Mouse (Mus musculus) G1E-ER4 (cell line): ENCODE results near the gene Mamdc4. TPM values are rescaled to one million over a fixed set of nuclear protein-coding genes. Genes with fewer than 3 reads are reported as not detected.

Experiments used
- GATA1 ChIP-seq: IDR thresholded peaks from one replicate; pipeline ENCODE4 v1.8.0; 2012; ENCODE audit warnings: low read length, inconsistent platforms
- polyA plus RNA-seq: library from polyadenylated mRNA; stranded (reverse); fragments of >175 nt; gene quantifications from 2 replicates; pipeline ENCODE4 v1.2.3, GENCODE M21; 2012

The Mamdc4 gene
- polyA plus RNA-seq, 1 experiment = 0.52 TPM

DNA sequence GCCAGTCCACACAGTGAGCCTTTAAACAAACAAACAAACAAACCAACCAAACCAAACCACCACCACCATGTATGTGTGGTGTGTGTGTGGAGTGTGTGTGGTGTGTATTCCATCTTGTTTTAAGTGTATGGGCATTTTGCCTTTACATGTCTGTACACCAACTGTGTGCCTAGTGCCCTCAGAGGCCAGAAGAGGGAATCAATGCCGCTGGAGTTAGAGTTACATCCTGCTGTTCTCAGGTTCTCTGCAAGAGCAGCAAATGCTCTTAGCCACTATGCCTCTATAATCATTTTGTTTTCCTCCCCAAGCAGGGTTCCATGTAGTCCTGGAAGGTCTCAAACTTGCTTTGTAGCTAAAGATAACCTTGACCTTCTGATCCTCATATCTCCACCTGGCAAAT is 18.3 kb downstream of the Mamdc4 start:
- TF ChIP-seq GATA1 = no peak

- no peak for TF ChIP-seq GATA1
These were observed 23.5 kb downstream of the Mamdc4 start for GRCm38 (mm10) chr2:25551186-25551585.

DNA sequence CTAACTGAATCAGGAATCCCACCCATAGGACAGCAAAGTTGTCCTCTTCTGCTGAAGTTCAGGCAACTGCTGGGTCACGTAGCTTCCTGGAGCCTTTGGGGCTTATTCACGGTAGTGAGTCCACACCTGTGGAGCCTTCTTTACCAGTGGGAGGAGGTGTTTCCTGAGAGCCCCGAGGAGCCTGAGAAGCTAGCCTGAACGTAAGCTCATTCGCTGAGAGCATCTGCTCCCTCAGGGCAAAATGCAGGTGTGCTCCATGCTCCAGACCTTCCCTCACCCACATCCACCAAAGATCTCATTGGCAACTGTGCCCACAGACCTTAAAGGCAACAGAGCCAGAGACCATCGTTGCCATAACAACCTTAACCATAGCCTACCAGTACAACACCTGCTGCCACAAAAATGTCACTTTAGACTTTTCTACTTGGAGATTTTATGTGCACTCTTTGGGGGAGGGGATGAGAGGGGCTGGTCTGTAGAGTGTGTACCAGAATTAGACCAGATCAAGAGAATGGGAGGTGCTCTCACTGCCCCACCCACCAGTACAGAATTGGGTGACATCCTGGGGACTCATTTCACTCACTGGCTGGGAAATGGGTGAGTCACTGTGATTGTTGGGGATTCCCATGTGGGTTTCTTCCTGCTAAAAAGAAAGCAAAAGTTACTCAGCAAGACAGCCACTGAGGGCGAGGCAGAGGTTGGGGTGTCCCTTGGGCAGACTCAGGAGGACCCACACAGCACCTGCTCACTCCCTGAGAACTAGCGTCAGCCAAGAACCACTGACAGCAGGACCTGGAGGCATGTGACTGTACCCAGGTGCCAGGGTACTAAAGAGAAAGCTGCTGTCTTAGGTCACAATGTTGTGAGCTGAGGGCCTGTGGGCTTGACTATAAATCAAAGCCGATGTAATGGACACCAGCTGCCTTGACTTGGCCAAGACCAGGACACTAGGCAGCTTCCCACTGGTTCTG is 25.3 kb downstream of the Mamdc4 start:
- TF ChIP-seq GATA1 = no peak

- TF ChIP-seq GATA1 = no peak
These were observed 27.7 kb downstream of the Mamdc4 start, which contains the start of gene Traf2 for GRCm38 (mm10) chr2:25546811-25547491. Gene Traf2, minus strand, starts transcription at chr2:25546940.

GRCm38 (mm10) chr2:25545996-25546810 is 28.4 kb downstream of the Mamdc4 start:
- no peak for TF ChIP-seq GATA1

GRCm38 (mm10) chr2:25541644-25542367 is 32.8 kb downstream of the Mamdc4 start:
- no peak for TF ChIP-seq GATA1

DNA sequence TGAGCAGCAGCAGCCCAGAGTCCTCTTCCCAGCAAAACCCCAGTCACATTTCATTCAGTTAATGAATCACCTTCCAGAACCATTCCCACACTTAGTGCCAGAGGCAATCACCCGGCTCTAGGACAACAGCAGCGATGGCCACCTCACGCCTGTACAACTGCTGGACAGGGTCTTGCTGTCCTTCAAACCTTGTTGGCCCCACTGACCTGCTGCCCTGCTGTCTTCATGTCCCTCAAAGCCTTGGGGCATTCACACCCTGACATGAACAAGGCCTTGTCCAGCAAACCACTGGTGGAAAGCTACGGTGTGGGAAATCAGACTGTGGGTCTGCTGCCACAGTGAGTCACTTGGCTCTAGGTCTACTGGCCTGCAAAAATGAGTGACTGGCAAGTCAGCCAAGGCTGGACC is 34.1 kb downstream of the Mamdc4 start:
- TF ChIP-seq GATA1 = no peak

DNA sequence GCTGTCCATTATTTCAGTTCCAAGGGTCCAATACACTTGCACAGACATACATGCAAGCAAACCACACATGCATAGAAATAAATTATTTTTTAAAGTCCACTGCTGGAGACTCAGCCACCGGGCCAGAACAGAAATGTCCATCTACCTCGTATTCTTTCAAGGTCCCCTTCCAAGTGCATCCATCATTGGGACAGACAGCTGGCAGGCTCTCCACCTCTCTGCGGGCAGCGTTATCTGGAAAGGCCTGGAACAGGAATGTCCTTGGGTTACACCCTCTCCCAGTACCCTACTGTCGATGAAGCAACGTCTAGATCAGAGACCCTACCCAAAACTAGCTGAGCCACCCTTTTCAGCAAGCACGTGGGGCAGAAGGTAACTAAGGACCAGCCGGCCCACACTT is 38.1 kb downstream of the Mamdc4 start:
- no peak for TF ChIP-seq GATA1

GRCm38 (mm10) chr2:25534866-25535182 is 39.8 kb downstream of the Mamdc4 start:
- no peak for TF ChIP-seq GATA1

DNA sequence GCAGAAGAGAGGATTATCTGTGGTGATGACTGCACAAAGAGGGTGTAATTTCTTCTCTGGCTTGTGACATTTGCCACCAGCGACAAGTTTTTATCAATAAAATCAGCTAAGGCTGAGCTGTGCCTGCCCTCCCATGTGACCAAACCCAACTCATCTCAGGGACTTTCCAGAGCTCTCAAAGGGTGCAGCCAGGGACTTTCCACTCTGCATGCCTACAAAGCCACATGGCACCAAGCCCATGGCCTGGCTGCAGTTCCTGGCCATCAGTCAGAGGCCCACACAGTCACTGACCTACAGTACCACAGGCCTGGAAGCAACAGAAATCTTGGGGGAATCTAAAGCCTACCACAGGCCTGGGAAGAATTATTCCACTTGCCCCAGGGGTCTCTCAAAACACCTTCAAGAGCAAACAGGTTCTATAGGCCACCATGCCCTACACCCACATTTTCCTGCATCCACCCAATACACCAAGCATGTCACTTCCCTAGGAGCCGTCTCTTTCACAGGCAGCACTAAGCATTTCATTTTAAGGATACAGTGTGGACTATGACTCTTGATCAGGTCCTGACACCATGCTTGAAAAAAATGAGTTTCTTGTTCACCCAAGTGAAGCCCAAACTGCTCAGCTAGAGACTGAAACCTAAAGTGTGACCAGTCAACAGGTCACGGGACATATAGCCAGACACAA is 40.3 kb downstream of the Mamdc4 start:
- TF ChIP-seq GATA1 = no peak

- TF ChIP-seq GATA1 = no peak
These were observed 40.9 kb downstream of the Mamdc4 start for GRCm38 (mm10) chr2:25533707-25534106.

DNA sequence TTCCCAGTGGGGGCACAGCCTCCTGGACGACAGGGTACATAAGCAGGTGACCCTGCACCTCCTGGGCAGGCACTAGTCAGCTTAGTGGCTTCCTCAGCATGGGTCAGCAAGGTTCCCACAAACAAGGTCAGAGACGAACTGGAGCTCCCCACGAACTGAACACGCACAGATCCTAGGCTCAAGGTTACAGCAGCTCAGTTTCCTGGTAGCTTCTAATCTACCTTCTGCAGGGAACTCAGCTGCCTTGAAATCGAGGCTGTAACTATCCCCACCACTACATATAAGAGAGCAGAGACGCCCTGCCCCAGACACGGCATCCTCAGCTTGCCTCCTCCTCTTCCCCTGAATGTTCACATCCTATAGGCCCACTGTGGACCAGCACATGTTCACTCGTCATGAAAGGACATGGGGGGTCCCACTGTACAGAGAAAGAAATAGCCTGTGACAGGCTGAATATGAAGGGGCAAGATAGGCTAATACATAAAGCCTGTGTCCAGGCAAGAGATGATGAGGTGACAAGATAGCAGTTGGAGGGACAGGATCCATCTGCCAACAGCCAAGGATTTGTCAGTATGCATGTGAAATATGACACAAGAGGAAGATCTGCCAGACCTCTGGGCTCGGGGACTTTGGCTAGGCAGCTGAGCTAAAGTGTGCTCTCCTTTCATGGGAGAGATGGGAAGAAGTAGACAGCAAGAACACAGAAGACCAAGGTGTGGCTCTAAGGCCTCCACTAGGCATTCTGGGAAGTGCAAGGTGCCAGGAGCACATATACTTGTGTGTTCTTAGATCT is 47.9 kb downstream of the Mamdc4 start:
- no peak for TF ChIP-seq GATA1

Other genes starting within 250 kb of the Mamdc4 start
- 18.5 and 26.0 TPM in 2 replicates for gene Man1b1, start 242.5 kb downstream of the Mamdc4 start, polyA plus RNA-seq
- 5.0 and 7.6 TPM in 2 replicates for gene Dpp7, start 218.5 kb downstream of the Mamdc4 start, polyA plus RNA-seq
- 36.3 and 46.3 TPM in 2 replicates for gene Uap1l1, start 209.2 kb downstream of the Mamdc4 start, polyA plus RNA-seq
- gene Sapcd2, start 202.5 kb downstream of the Mamdc4 start, polyA plus RNA-seq = 139 and 187 TPM in 2 replicates
- gene Entpd2, start 179.0 kb downstream of the Mamdc4 start, polyA plus RNA-seq = not detected in 2 replicates
- not detected in 2 replicates for gene Npdc1, start 175.5 kb downstream of the Mamdc4 start, polyA plus RNA-seq
- gene Fut7, start 151.6 kb downstream of the Mamdc4 start, polyA plus RNA-seq = not detected in 2 replicates
- 9.2 and 9.9 TPM in 2 replicates for gene Abca2, start 146.1 kb downstream of the Mamdc4 start, polyA plus RNA-seq
- gene Clic3, start 118.0 kb downstream of the Mamdc4 start, polyA plus RNA-seq = not detected in 2 replicates
- gene Paxx, start 113.8 kb downstream of the Mamdc4 start, polyA plus RNA-seq = 39.7 and 40.3 TPM in 2 replicates
- gene Ptgds, start 104.8 kb downstream of the Mamdc4 start, polyA plus RNA-seq = not detected in 2 replicates
- not detected in 2 replicates for gene Lcn12, start 80.9 kb downstream of the Mamdc4 start, polyA plus RNA-seq
- gene Fbxw5, start 74.1 kb downstream of the Mamdc4 start, polyA plus RNA-seq = 25.8 and 49.8 TPM in 2 replicates
- 0.08 and 0.18 TPM in 2 replicates for gene C8g, start 73.1 kb downstream of the Mamdc4 start, polyA plus RNA-seq
- gene Traf2, start 27.9 kb downstream of the Mamdc4 start, polyA plus RNA-seq = 5.5 and 9.3 TPM in 2 replicates
- gene Edf1, start 17.0 kb downstream of the Mamdc4 start, polyA plus RNA-seq = 682 and 940 TPM in 2 replicates
- gene Phpt1, start 379 bp upstream of the Mamdc4 start, polyA plus RNA-seq = 3.2 and 4.9 TPM in 2 replicates
- 0.09 and 0.13 TPM in 2 replicates for gene Ajm1, start 6.9 kb upstream of the Mamdc4 start, polyA plus RNA-seq
- gene Rabl6, start 33.7 kb upstream of the Mamdc4 start, polyA plus RNA-seq = 86.8 and 89.3 TPM in 2 replicates
- gene Ccdc183, start 42.8 kb upstream of the Mamdc4 start, polyA plus RNA-seq = not detected in 2 replicates
- not detected in 2 replicates for gene Tmem141, start 47.2 kb upstream of the Mamdc4 start, polyA plus RNA-seq
- not detected in 2 replicates for gene Fcna, start 53.2 kb upstream of the Mamdc4 start, polyA plus RNA-seq
- gene Lcn8, start 78.3 kb upstream of the Mamdc4 start, polyA plus RNA-seq = not detected in 2 replicates
- gene Lcn5, start 83.1 kb upstream of the Mamdc4 start, polyA plus RNA-seq = not detected in 2 replicates
- not detected in 2 replicates for gene Lcn6, start 101.9 kb upstream of the Mamdc4 start, polyA plus RNA-seq
- not detected in 2 replicates for gene Lcn10, start 107.9 kb upstream of the Mamdc4 start, polyA plus RNA-seq
- gene Obp2a, start 125.2 kb upstream of the Mamdc4 start, polyA plus RNA-seq = not detected in 2 replicates
- not detected in 2 replicates for gene Bmyc, start 131.9 kb upstream of the Mamdc4 start, polyA plus RNA-seq
- gene Obp2b, start 162.2 kb upstream of the Mamdc4 start, polyA plus RNA-seq = not detected in 2 replicates
- gene Lcn3, start 190.7 kb upstream of the Mamdc4 start, polyA plus RNA-seq = not detected in 2 replicates
- not detected in 2 replicates for gene Lcn11, start 202.2 kb upstream of the Mamdc4 start, polyA plus RNA-seq
- gene Gm13539, start 207.4 kb upstream of the Mamdc4 start, polyA plus RNA-seq = not detected in 2 replicates
- gene Glt6d1, start 241.0 kb upstream of the Mamdc4 start, polyA plus RNA-seq = not detected in 2 replicates
- not detected in 2 replicates for gene Lcn9, start 248.3 kb upstream of the Mamdc4 start, polyA plus RNA-seq